Mouse (Mus musculus): ENCODE results near the gene Wdfy4. TPM values are rescaled to one million over a fixed set of nuclear protein-coding genes. Genes with fewer than 3 reads are reported as not detected.

Gene Wdfy4
- polyA plus RNA-seq (2012; rRNA removed), result 0.22 and 0.25 TPM in 2 replicates

DNA sequence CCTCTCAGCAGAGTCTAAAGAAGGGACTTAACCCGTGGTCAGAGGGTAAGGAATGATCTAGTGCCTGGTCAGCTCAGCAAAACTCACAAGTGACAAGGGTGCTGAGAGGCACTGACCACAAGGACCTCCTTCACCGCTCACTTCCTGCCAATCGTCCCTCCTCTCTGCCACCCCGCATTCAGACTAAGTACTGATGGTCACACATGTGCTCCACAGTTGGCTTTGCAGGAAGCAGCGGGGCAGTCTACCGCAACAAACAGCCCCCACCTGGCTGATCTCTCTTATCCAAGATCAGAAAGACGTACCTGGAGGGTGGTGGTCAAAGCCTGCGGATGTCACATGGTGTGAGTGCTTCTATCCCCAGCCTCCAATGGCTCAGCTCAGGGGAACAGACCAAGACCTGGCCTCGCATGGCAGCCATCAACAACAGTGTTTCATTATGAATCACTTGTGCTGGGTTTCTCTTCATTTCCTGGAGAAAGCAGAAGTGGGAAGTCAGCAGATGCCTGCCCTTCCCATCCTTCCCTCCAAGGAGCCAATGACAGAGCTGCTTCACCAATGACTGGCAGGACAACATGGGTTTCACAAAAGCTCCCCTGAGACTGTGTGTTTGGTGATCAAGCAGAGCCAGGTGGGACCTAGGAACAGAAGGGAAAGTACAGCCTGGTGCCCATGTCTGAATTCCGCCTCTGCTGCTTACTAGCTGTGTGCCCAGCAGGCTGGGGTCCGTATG lies at the start of gene Wdfy4:
Gene Wdfy4 (minus strand): TSS at position 441 of the 733 bp plus-strand sequence.

DNA sequence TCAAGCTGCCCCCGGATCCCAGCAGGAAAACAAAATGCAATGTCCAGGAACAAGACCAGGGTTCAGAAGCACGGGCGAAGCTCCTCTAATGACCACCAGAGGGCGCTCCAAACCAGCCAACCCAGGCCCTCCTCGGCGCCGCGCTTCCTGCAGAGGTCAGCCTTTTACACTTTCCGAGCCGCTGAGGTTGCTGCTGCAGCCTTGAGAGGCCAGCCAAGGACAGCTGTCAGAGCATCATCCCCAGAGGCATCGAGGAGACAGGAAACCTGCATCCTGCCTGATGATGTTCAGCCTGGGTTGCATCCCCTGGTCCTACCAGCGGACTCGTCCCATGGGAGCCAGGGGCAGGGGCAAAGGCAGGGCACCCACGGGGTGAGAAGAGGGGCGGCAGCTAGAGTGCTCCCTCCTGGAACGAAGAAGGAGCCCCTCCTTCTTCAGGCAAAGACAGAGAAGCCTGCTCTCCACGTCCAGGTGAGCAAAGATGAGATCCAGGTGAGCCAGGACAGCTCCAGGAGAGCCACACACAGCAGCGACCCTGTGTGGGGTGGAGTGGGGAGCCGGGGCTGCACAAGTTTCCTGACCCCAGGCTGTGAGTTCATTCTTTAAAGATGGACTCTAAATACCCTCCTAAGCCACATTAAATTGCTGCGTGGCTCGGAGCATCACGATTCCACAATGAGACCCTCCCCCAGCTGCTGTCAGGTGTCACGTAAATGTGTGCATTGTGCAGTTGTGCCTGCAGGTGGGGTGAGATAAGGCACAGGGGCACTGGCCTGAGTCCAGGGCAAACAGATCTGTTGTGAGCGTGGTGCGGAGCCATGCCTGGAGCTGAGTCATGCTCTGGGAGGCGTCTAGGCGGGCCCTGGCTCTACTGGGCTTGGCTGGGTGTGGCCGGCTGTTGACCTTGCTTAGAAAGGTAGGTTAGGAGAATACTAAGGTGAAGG lies 28.8 kb upstream of the Wdfy4 start, which contains the start of gene Arhgap22:
Gene Arhgap22 (plus strand): TSS at position 204 of the 944 bp plus-strand sequence.

DNA sequence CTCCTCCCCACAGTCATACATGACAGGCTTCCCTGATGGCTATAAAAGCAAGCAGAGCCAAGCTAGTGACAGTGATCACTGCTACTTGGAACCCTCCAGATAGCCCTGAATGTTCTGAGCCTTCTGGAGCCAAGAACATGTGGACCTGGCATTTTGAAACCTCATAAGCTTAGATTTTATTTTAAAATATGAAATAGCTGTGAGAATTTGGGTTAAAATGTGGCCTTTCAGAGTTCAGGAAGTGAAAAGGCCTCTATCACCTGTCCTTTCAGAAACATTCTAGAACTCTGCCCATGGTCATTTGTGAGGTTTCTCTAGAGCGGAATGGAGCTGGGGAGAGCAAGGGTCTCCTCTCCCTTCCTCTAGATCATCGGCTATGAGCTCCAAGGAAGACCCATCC lies 194.2 kb downstream of the Wdfy4 start, which contains the start of gene Lrrc18:
Gene Lrrc18 (plus strand): TSS at position 301 of the 400 bp plus-strand sequence.

Other genes starting within 250 kb of the Wdfy4 start
- 0.43 and 0.60 TPM in 2 replicates for gene Lrrc18, start 194.1 kb downstream of the Wdfy4 start, polyA plus RNA-seq (2012; rRNA removed)
- 1.6 and 2.6 TPM in 2 replicates for gene Arhgap22, start 28.5 kb upstream of the Wdfy4 start, polyA plus RNA-seq (2012; rRNA removed)

Measured in central nervous system, embryonic 14 days (tissue).